Mouse (Mus musculus): ENCODE results near the gene Nkd1.

GRCm38 (mm10) chr8:88537081-88537480 lies 15.9 kb downstream of the Nkd1 start:
- TF ChIP-seq GATA1 (IDR thresholded peaks at IDR 0.05; ENCODE audit: borderline replicate concordance, low read length): no peak
- TF ChIP-seq GATA2 (IDR thresholded peaks at IDR 0.05; ENCODE audit: borderline replicate concordance, low read depth, low read length): no peak
- TF ChIP-seq CTCF (IDR thresholded peaks at IDR 0.05; ENCODE audit: low read depth, low read length): no peak
- TF ChIP-seq TAL1 (conservative IDR thresholded peaks at IDR 0.05; ENCODE audit: low read depth, low read length): no peak
- TF ChIP-seq POLR2AphosphoS5 (IDR thresholded peaks at IDR 0.05; ENCODE audit: insufficient replicate concordance, low read depth, low read length): no peak
